Mouse (Mus musculus) layer of hippocampus, adult 18-20 months (tissue): Measurements from ENCODE around the gene Zap70. TPM values are rescaled to one million over a fixed set of nuclear protein-coding genes. Genes with fewer than 3 reads are reported as not detected.
"Not testable (repeated sequence)": the region's sequence is repeated elsewhere in the genome, so short reads cannot be mapped to it uniquely, and the experiment has no call there.

Source experiments
- DNase-seq, 2 experiments: peaks; one replicate each; pipeline ENCODE4 v3.0.0; 2022; ENCODE audit warnings: low spot score in 2 of 2
- total RNA-seq, 2 experiments: library from RNA; stranded (reverse); gene quantifications; 2 replicates each; pipeline ENCODE4 v1.2.3; 2021

The Zap70 gene
- total RNA-seq, 2 experiments from 2014 or later, result 3.6 to 3.7 TPM

- DNase-seq, result no peak
These were observed 10.8 kb downstream of the Zap70 start for GRCm38 (mm10) chr1:36772198-36772934.

- DNase-seq, result no peak
These were observed 19.2 kb downstream of the Zap70 start for GRCm38 (mm10) chr1:36780793-36781192.

GRCm38 (mm10) chr1:36782476-36782875, 20.9 kb downstream of the Zap70 start:
- no peak for DNase-seq

- peak; percentile 78 to 89 for DNase-seq
These were observed 23.0 kb downstream of the Zap70 start for GRCm38 (mm10) chr1:36784365-36785134.

- peak in 1 of 2 experiments; percentile 47 for DNase-seq
These were observed 23.6 kb downstream of the Zap70 start for GRCm38 (mm10) chr1:36785238-36785641.

GRCm38 (mm10) chr1:36786377-36786776, 24.8 kb downstream of the Zap70 start:
- no peak for DNase-seq

GRCm38 (mm10) chr1:36789416-36789815, 27.8 kb downstream of the Zap70 start:
- no peak for DNase-seq

- DNase-seq, result no peak
These were observed 35.1 kb downstream of the Zap70 start for GRCm38 (mm10) chr1:36796711-36797110.

GRCm38 (mm10) chr1:36797481-36797880, 35.9 kb downstream of the Zap70 start:
- peak; percentile 57 to 80 for DNase-seq

- DNase-seq, result no peak
These were observed 38.9 kb downstream of the Zap70 start for GRCm38 (mm10) chr1:36800379-36801011.

- DNase-seq, result no peak
These were observed 42.7 kb downstream of the Zap70 start for GRCm38 (mm10) chr1:36804259-36804658.

- DNase-seq, result no peak
These were observed 43.2 kb downstream of the Zap70 start for GRCm38 (mm10) chr1:36804833-36805232.

- DNase-seq, result no peak
These were observed 44.7 kb downstream of the Zap70 start for GRCm38 (mm10) chr1:36806181-36806905.

- no peak for DNase-seq
These were observed 45.5 kb downstream of the Zap70 start for GRCm38 (mm10) chr1:36807086-36807485.

GRCm38 (mm10) chr1:36807782-36808565, 46.4 kb downstream of the Zap70 start:
- DNase-seq, result peak; percentile 66 to 80

- DNase-seq, result no peak
These were observed 50.2 kb downstream of the Zap70 start for GRCm38 (mm10) chr1:36811806-36812205.

- DNase-seq, result peak; percentile 67 to 89
These were observed 51.8 kb downstream of the Zap70 start for GRCm38 (mm10) chr1:36813415-36813814.

GRCm38 (mm10) chr1:36814271-36814903, 52.8 kb downstream of the Zap70 start:
- no peak for DNase-seq

- DNase-seq, result no peak
These were observed 53.6 kb downstream of the Zap70 start for GRCm38 (mm10) chr1:36815166-36815565.

GRCm38 (mm10) chr1:36821918-36822317, 60.3 kb downstream of the Zap70 start:
- DNase-seq, result not testable (repeated sequence)
